Mouse (Mus musculus) forebrain, postnatal 0 days (tissue): ENCODE measurements at regions not wholly inside any gene's neighbourhood (a gene's known extent, or its start where the extent isn't known, plus 50 kb on each side); places are given as distances from the start of the nearest gene placed in this dataset.
"Not testable (repeated sequence)": the region's sequence is repeated elsewhere in the genome, so short reads cannot be mapped to it uniquely, and the experiment has no call there.

Experiments used
- ATAC-seq: fragments of 200-750 bp; cut with Nextera tagmentation; 2 replicates; pipeline ENCODE4 v1.8.0; 2017; ENCODE audit warnings: mild to moderate bottlenecking, moderate library complexity
- DNase-seq: peaks from one replicate; pipeline ENCODE4 v3.0.0-alpha.2; 2015
- H3K27ac ChIP-seq: fragments of 300-500 bp; sonication (generic); 2 replicates; pipeline ENCODE4 v1.5.1; 2014; ENCODE audit warnings: low read depth, mild to moderate bottlenecking, antibody characterized with exemption, low read length, moderate library complexity, mixed read lengths
- H3K27me3 ChIP-seq: fragments of 300-500 bp; sonication (generic); 2 replicates; pipeline ENCODE4 v1.6.1; 2014; ENCODE audit warnings: mild to moderate bottlenecking, low read length, mixed read lengths; ENCODE audit not compliant: insufficient read depth
- H3K36me3 ChIP-seq: fragments of 300-500 bp; sonication (generic); 2 replicates; pipeline ENCODE4 v1.6.1; 2014; ENCODE audit warnings: mild to moderate bottlenecking, moderate library complexity; ENCODE audit not compliant: insufficient read depth
- H3K4me1 ChIP-seq: fragments of 300-500 bp; sonication (generic); 2 replicates; pipeline ENCODE4 v1.6.1; 2014; ENCODE audit warnings: antibody characterized with exemption; ENCODE audit not compliant: insufficient read depth
- H3K4me2 ChIP-seq: fragments of 300-500 bp; sonication (generic); 2 replicates; pipeline ENCODE4 v1.6.1; 2014; ENCODE audit warnings: low read depth, mild to moderate bottlenecking, moderate library complexity
- H3K4me3 ChIP-seq: fragments of 300-500 bp; sonication (generic); 2 replicates; pipeline ENCODE4 v1.5.1; 2014; ENCODE audit warnings: low read depth, low read length, mixed read lengths
- H3K9ac ChIP-seq: fragments of 300-500 bp; sonication (generic); 2 replicates; pipeline ENCODE4 v1.6.1; 2014; ENCODE audit warnings: mild to moderate bottlenecking
- H3K9me3 ChIP-seq: fragments of 300-500 bp; sonication (generic); 2 replicates; pipeline ENCODE4 v1.6.1; 2016; ENCODE audit warnings: low read length
- CTCF ChIP-seq: sonication (generic); IDR thresholded peaks from 2 replicates; pipeline ENCODE4 v1.5.1; 2016; ENCODE audit warnings: antibody characterized with exemption, control low read depth, low read depth
- WGBS: fragments of 180-500 bp; shearing (Covaris S2); extraction: QIAGEN DNeasy Blood & Tissue Kit; methylation state at CpG from one replicate; pipeline ENCODE4 v1.1.7; 2014; 5-methylcytosine and 5-hydroxymethylcytosine counted together

DNA sequence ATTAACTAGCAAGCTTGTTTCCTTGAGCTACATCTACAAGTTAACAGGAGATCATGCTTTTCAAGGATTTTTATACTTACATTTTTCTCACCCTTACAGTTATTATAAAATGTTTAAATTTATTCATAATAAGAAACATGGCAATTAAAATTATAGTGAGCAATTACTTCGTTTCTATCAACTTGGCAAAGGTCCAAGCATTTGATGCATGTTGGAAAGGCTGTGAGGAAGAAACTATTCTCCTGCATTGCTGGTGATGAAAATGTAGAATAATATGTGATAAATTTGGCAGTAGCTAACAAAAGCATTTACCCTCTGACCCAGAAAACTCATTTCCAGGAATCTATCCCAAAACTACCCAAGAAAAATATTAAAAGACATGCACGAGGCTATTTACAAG, 114.8 kb upstream of the Vrk2 start:
- DNase-seq, result no peak
- H3K4me2 ChIP-seq, result no peak overlapping the region
- H3K4me3 ChIP-seq, result no peak overlapping the region
- H3K9me3 ChIP-seq, result no peaks in the 10 kb centered on the region
- no peaks in the 10 kb centered on the region for H3K27me3 ChIP-seq
- no peak overlapping the region for H3K27ac ChIP-seq
- no peaks in the 10 kb centered on the region for H3K4me1 ChIP-seq
- 35% methylated on average over 2 of the region's 2 CpGs for WGBS
- H3K9ac ChIP-seq, result no peak overlapping the region
- no peak for ATAC-seq
- TF ChIP-seq CTCF, result no peak
- no peaks in the 10 kb centered on the region for H3K36me3 ChIP-seq

- no peak for DNase-seq
- no peaks in the 10 kb centered on the region for H3K27me3 ChIP-seq
Observed at GRCm38 (mm10) chr11:26683850-26684249, 90.1 kb upstream of the Vrk2 start.

DNA sequence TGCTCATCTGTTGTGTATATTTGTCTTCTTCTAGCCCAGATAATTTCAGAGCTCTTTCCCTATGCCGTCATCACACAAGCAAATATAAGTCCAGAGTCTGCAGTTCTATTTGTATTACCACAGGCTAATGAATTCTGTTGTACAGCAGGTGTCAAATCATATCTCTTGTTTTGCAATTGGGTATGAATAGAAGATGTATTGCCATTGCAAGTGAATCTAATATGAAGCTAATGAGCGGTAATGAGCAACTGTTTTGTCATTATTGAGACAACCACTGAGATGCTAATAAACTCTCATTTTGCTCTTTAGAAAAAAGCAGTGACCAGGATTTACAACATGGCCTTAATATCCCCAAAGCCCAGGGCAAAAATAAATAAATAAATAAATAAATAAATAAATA, 73.5 kb upstream of the Vrk2 start:
- ATAC-seq (no peak), DNase-seq (no peak)
- H3K9ac ChIP-seq, result no peak overlapping the region
- H3K4me1 ChIP-seq, result no peaks in the 10 kb centered on the region
- no peaks in the 10 kb centered on the region for H3K27me3 ChIP-seq
- H3K4me3 ChIP-seq, result no peak overlapping the region
- TF ChIP-seq CTCF, result no peak
- H3K36me3 ChIP-seq, result no peaks in the 10 kb centered on the region
- 75% methylated on average over 2 of the region's 2 CpGs for WGBS
- no peak overlapping the region for H3K4me2 ChIP-seq
- H3K27ac ChIP-seq, result no peak overlapping the region
- H3K9me3 ChIP-seq, result no peaks in the 10 kb centered on the region

More at GRCm38 (mm10) chr11:26683850-26684249, 90.1 kb upstream of the Vrk2 start:
- Histone ChIP-seq H3K27ac (no peak overlapping the region), H3K9ac (no peak overlapping the region), H3K4me3 (no peak overlapping the region), H3K36me3 (no peaks in the 10 kb centered on the region), H3K9me3 (no peaks in the 10 kb centered on the region), H3K4me1 (no peaks in the 10 kb centered on the region), H3K4me2 (no peak overlapping the region)
- no peak for TF ChIP-seq CTCF
- no peak for ATAC-seq

GRCm38 (mm10) chr11:26660878-26661277, 67.1 kb upstream of the Vrk2 start:
- Histone ChIP-seq H3K4me2 (no peak overlapping the region), H3K36me3 (no peaks in the 10 kb centered on the region), H3K4me1 (no peaks in the 10 kb centered on the region), H3K9ac (no peak overlapping the region), H3K27ac (no peak overlapping the region), H3K9me3 (no peaks in the 10 kb centered on the region), H3K27me3 (no peaks in the 10 kb centered on the region), H3K4me3 (no peak overlapping the region)
- ATAC-seq (no peak), DNase-seq (no peak)
- TF ChIP-seq CTCF, result no peak

GRCm38 (mm10) chr11:26649165-26649564, 55.4 kb upstream of the Vrk2 start:
- not testable (repeated sequence) for ATAC-seq, H3K27ac ChIP-seq, H3K4me3 ChIP-seq, H3K4me1 ChIP-seq, H3K4me2 ChIP-seq, H3K9ac ChIP-seq, H3K9me3 ChIP-seq, DNase-seq, H3K27me3 ChIP-seq, H3K36me3 ChIP-seq
